In the genomic region with DNA sequence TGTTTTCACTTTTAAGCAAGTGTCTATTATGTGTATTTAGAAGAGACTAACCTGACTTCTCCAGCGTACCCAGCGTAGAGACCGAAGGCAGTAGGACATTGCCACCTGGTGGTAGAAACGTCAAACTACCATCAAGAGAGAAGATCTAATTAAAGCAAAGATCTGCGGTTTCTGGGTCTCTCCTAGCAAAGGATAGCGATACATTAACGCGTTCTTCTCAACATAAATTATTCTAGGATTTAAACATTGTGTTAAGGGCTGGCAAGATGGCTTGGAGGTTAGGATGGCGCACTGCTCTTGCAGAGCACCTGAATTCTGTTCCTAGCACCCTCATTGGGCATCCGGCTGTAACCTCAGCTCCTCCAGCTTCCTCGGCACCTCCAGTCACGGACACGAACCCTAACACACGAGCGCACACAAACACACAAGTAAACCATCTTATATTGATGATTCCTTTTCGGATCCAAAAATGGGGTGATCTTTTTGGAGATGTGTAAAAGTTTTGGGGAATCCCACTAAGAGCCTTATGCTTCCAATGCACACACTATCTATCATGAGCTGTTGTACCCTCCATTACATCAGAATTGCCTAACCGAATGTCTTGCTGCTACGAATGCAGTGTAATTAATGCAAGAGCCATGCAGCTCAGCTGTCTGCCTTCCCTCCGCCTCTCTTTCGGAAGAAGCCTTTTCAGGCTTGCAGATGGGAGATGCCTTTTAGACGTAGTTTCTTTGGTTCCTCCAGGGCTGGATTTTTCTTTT, we compare ENCODE assay signal across 8 mouse cellular contexts. TPM values are rescaled to one million over a fixed set of nuclear protein-coding genes. Genes with fewer than 3 reads are reported as not detected.
A peak's percentile ranks its signal among the peaks of the same experiment; 100 is the strongest.
DNase-seq lines count a peak whose midpoint lies in the region; ATAC-seq and TF ChIP-seq lines count a peak whose summit lies in the region.

No protein-coding gene starts in this region.

- no peak for TF ChIP-seq EP300 in heart, postnatal 0 days (IDR thresholded peaks at IDR 0.05; ENCODE audit: low read depth)

- peak; percentile 91 for DNase-seq in brain, embryonic 14.5 days (ENCODE audit: low read depth)
- peak; percentile 75 for DNase-seq in heart, postnatal 0 days (ENCODE audit: low spot score)
- DNase-seq in kidney, postnatal 25 days = peak; percentile 62 to 79
- DNase-seq in liver, embryonic 13.5 days = peak; percentile 24
- peak; percentile 36 to 67 for DNase-seq in thymus, postnatal 10 days (ENCODE audit: low spot score in 2 of 2)

- no peaks in the 10 kb centered on the region for H3K36me3 ChIP-seq in E14TG2a.4 (ENCODE audit: insufficient read depth, low read length)
- H3K36me3 ChIP-seq in heart, postnatal 0 days (replicated peaks; ENCODE audit: control insufficient read depth, insufficient read depth, low read length) = no peaks in the 10 kb centered on the region
- H3K36me3 ChIP-seq in liver, embryonic 13.5 days = no peaks in the 10 kb centered on the region
- H3K36me3 ChIP-seq in neural tube, embryonic 12.5 days = no peaks in the 10 kb centered on the region

- no peak overlapping the region for H3K9ac ChIP-seq in heart, postnatal 0 days (replicated peaks; ENCODE audit: low read depth, low read length)
- H3K9ac ChIP-seq in liver, embryonic 13.5 days = no peak overlapping the region
- H3K9ac ChIP-seq in neural tube, embryonic 12.5 days = peak overlapping the region; percentile 33

- peaks cover 2% of the 10 kb centered on the region; the same call in 1 of the 2 replicates for H3K27me3 ChIP-seq in E14TG2a.4 (ENCODE audit: insufficient read depth, low read length)
- no peaks in the 10 kb centered on the region; the same call in 1 of the 2 replicates for H3K27me3 ChIP-seq in heart, postnatal 0 days (ENCODE audit: control insufficient read depth, insufficient read depth, low read length)
- H3K27me3 ChIP-seq in liver, embryonic 13.5 days = peaks cover 15% of the 10 kb centered on the region
- H3K27me3 ChIP-seq in neural tube, embryonic 12.5 days (replicated peaks) = no peaks in the 10 kb centered on the region

- WGBS in heart, postnatal 0 days = 27% methylated on average over 21 of the region's 21 CpGs
- WGBS in liver, embryonic 13.5 days (ENCODE audit: insufficient replicate concordance) = 24% methylated on average over 21 of the region's 21 CpGs
- WGBS in neural tube, embryonic 12.5 days = 28% methylated on average over 21 of the region's 21 CpGs

- no peak for TF ChIP-seq POLR2A in brain, embryonic 14.5 days (IDR thresholded peaks at IDR 0.05; ENCODE audit: borderline replicate concordance, extremely low read depth, insufficient read depth, insufficient read length, poor library complexity, severe bottlenecking)

- ATAC-seq in erythroblast, adult 5-6 weeks (replicated peaks; ENCODE audit: low FRiP score, poor library complexity, severe bottlenecking) = peak; percentile 88
- no peak for ATAC-seq in heart, postnatal 0 days (ENCODE audit: insufficient read depth, low read depth)
- peak; percentile 41; the same call in 1 of the 2 replicates for ATAC-seq in liver, embryonic 13.5 days (ENCODE audit: low read depth)
- ATAC-seq in neural tube, embryonic 12.5 days (ENCODE audit: low FRiP score, low read depth) = peak; percentile 69

- no peak overlapping the region for H3K4me2 ChIP-seq in heart, postnatal 0 days (ENCODE audit: low read depth, low read length)
- H3K4me2 ChIP-seq in liver, embryonic 13.5 days = no peak overlapping the region
- peak overlapping the region; percentile 51 for H3K4me2 ChIP-seq in neural tube, embryonic 12.5 days (replicated peaks)

- H3K4me1 ChIP-seq in E14TG2a.4 (replicated peaks; ENCODE audit: low read depth, low read length) = peaks cover 9% of the 10 kb centered on the region
- no peaks in the 10 kb centered on the region for H3K4me1 ChIP-seq in heart, postnatal 0 days (ENCODE audit: control insufficient read depth, insufficient read depth)
- H3K4me1 ChIP-seq in liver, embryonic 13.5 days (replicated peaks) = peaks cover 3% of the 10 kb centered on the region
- H3K4me1 ChIP-seq in neural tube, embryonic 12.5 days = no peaks in the 10 kb centered on the region

- TF ChIP-seq CTCF in E14TG2a.4 (conservative IDR thresholded peaks at IDR 0.05; ENCODE audit: low read length) = peak; percentile 58
- peak; percentile 81; the same call in 1 of the 2 replicates for TF ChIP-seq CTCF in brain, embryonic 14.5 days (IDR thresholded peaks at IDR 0.05; ENCODE audit: borderline replicate concordance, extremely low read depth, insufficient read depth, insufficient read length)
- TF ChIP-seq CTCF in heart, postnatal 0 days (IDR thresholded peaks at IDR 0.05; ENCODE audit: low read depth) = peak; percentile 90

- no peak overlapping the region for H3K27ac ChIP-seq in heart, postnatal 0 days (ENCODE audit: low read depth)
- H3K27ac ChIP-seq in liver, embryonic 13.5 days = no peak overlapping the region
- H3K27ac ChIP-seq in neural tube, embryonic 12.5 days = no peak overlapping the region

- no peak overlapping the region for H3K4me3 ChIP-seq in E14TG2a.4 (replicated peaks; ENCODE audit: low read length)
- H3K4me3 ChIP-seq in heart, postnatal 0 days (ENCODE audit: low read depth, low read length) = no peak overlapping the region
- no peak overlapping the region for H3K4me3 ChIP-seq in liver, embryonic 13.5 days (replicated peaks)
- H3K4me3 ChIP-seq in neural tube, embryonic 12.5 days = 0 out of 2 replicates have a peak overlapping the region, but pooled peaks have one; percentile 15

- H3K9me3 ChIP-seq in E14TG2a.4 (ENCODE audit: low read length) = no peaks in the 10 kb centered on the region
- H3K9me3 ChIP-seq in heart, postnatal 0 days (replicated peaks; ENCODE audit: control insufficient read depth, low read length) = no peaks in the 10 kb centered on the region
- no peaks in the 10 kb centered on the region for H3K9me3 ChIP-seq in liver, embryonic 13.5 days (replicated peaks)
- no peaks in the 10 kb centered on the region for H3K9me3 ChIP-seq in neural tube, embryonic 12.5 days

RNA-seq across cellular contexts. Expression of a gene that starts 10.4 kb away (rescaled TPM):
- polyA plus RNA-seq in brain, embryonic 14.5 days (2012; rRNA removed) = 57.8 and 72.6 TPM in 2 replicates
- not detected in 2 replicates for total RNA-seq in erythroblast, adult 5-6 weeks (2015; ENCODE audit: low replicate concordance)
- total RNA-seq in erythroblast, adult 5-6 weeks (2017; ENCODE audit: low replicate concordance) = 0.26 TPM in 1 of 2 replicates, not detected in the other
- 4.6 TPM in 2 replicates for total RNA-seq in heart, postnatal 0 days (2014; rRNA removed; ENCODE audit: low replicate concordance)
- polyA plus RNA-seq in heart, postnatal 0 days (2015; fragmentation: Nextera tagmentation; extraction: Ambion mirVana) = 2.3 TPM in 2 replicates
- 1.2 and 1.5 TPM in 2 replicates for polyA plus RNA-seq in liver, embryonic 13.5 days (2015; fragmentation: Nextera tagmentation; extraction: Ambion mirVana)
- polyA plus RNA-seq in neural tube, embryonic 12.5 days (2016; fragmentation: Nextera tagmentation; extraction: Ambion mirVana) = 55.8 and 57.3 TPM in 2 replicates

RNA-seq across cellular contexts. Expression of a gene that starts 17.3 kb away (rescaled TPM):
- polyA plus RNA-seq in brain, embryonic 14.5 days (2012; rRNA removed) = not detected in 2 replicates
- total RNA-seq in erythroblast, adult 5-6 weeks (2015; ENCODE audit: low replicate concordance) = not detected in 2 replicates
- total RNA-seq in erythroblast, adult 5-6 weeks (2017; ENCODE audit: low replicate concordance) = not detected in 2 replicates
- not detected in 2 replicates for total RNA-seq in heart, postnatal 0 days (2014; rRNA removed; ENCODE audit: low replicate concordance)
- not detected in 2 replicates for polyA plus RNA-seq in heart, postnatal 0 days (2015; fragmentation: Nextera tagmentation; extraction: Ambion mirVana)
- polyA plus RNA-seq in liver, embryonic 13.5 days (2015; fragmentation: Nextera tagmentation; extraction: Ambion mirVana) = not detected in 2 replicates
- 0.09 TPM in 1 of 2 replicates, not detected in the other for polyA plus RNA-seq in neural tube, embryonic 12.5 days (2016; fragmentation: Nextera tagmentation; extraction: Ambion mirVana)

RNA-seq across cellular contexts. Expression of a gene that starts 34.0 kb away (rescaled TPM):
- polyA plus RNA-seq in brain, embryonic 14.5 days (2012; rRNA removed) = 46.1 and 46.2 TPM in 2 replicates
- 6.7 and 22.4 TPM in 2 replicates for total RNA-seq in erythroblast, adult 5-6 weeks (2015; ENCODE audit: low replicate concordance)
- 7.2 and 13.8 TPM in 2 replicates for total RNA-seq in erythroblast, adult 5-6 weeks (2017; ENCODE audit: low replicate concordance)
- 11.4 and 16.0 TPM in 2 replicates for total RNA-seq in heart, postnatal 0 days (2014; rRNA removed; ENCODE audit: low replicate concordance)
- 14.1 and 14.8 TPM in 2 replicates for polyA plus RNA-seq in heart, postnatal 0 days (2015; fragmentation: Nextera tagmentation; extraction: Ambion mirVana)
- 20.6 and 21.9 TPM in 2 replicates for polyA plus RNA-seq in liver, embryonic 13.5 days (2015; fragmentation: Nextera tagmentation; extraction: Ambion mirVana)
- 58.7 and 58.8 TPM in 2 replicates for polyA plus RNA-seq in neural tube, embryonic 12.5 days (2016; fragmentation: Nextera tagmentation; extraction: Ambion mirVana)

RNA-seq across cellular contexts. Expression of a gene that starts 40.0 kb away (rescaled TPM):
- not detected in 2 replicates for polyA plus RNA-seq in brain, embryonic 14.5 days (2012; rRNA removed)
- total RNA-seq in erythroblast, adult 5-6 weeks (2015; ENCODE audit: low replicate concordance) = not detected in 2 replicates
- total RNA-seq in erythroblast, adult 5-6 weeks (2017; ENCODE audit: low replicate concordance) = not detected in 2 replicates
- total RNA-seq in heart, postnatal 0 days (2014; rRNA removed; ENCODE audit: low replicate concordance) = not detected in 2 replicates
- polyA plus RNA-seq in heart, postnatal 0 days (2015; fragmentation: Nextera tagmentation; extraction: Ambion mirVana) = not detected in 2 replicates
- not detected in 2 replicates for polyA plus RNA-seq in liver, embryonic 13.5 days (2015; fragmentation: Nextera tagmentation; extraction: Ambion mirVana)
- polyA plus RNA-seq in neural tube, embryonic 12.5 days (2016; fragmentation: Nextera tagmentation; extraction: Ambion mirVana) = not detected in 2 replicates

RNA-seq across cellular contexts. Expression of a gene that starts 58.2 kb away (rescaled TPM):
- not detected in 2 replicates for polyA plus RNA-seq in brain, embryonic 14.5 days (2012; rRNA removed)
- total RNA-seq in erythroblast, adult 5-6 weeks (2015; ENCODE audit: low replicate concordance) = not detected in 2 replicates
- not detected in 2 replicates for total RNA-seq in erythroblast, adult 5-6 weeks (2017; ENCODE audit: low replicate concordance)
- total RNA-seq in heart, postnatal 0 days (2014; rRNA removed; ENCODE audit: low replicate concordance) = not detected in 2 replicates
- polyA plus RNA-seq in heart, postnatal 0 days (2015; fragmentation: Nextera tagmentation; extraction: Ambion mirVana) = not detected in 2 replicates
- not detected in 2 replicates for polyA plus RNA-seq in liver, embryonic 13.5 days (2015; fragmentation: Nextera tagmentation; extraction: Ambion mirVana)
- polyA plus RNA-seq in neural tube, embryonic 12.5 days (2016; fragmentation: Nextera tagmentation; extraction: Ambion mirVana) = 0.27 TPM in 1 of 2 replicates, not detected in the other

Comparison
In these comparisons a context has a peak if more than half of its experiments do, and no peak if none do; other contexts are left out.
1. DNase-seq: peak in every context shown above with its lines; median percentile 91 in brain, embryonic 14.5 days; 75 in heart, postnatal 0 days; 70 in kidney, postnatal 25 days; 52 in thymus, postnatal 10 days; 24 in liver, embryonic 13.5 days.
2. RNA of a gene that starts 10.4 kb away (polyA plus RNA-seq): 57.8 to 72.6 TPM in brain, embryonic 14.5 days and 55.8 to 57.3 TPM in neural tube, embryonic 12.5 days; 2.3 TPM in heart, postnatal 0 days and 1.2 to 1.5 TPM in liver, embryonic 13.5 days; every median in the first group is over 10 times any median in the second.
3. Peak in every context shown above with its lines, with median percentiles within 50 percentile points of each other: CTCF ChIP-seq.